Mouse (Mus musculus) thymus, postnatal 10 days (tissue): ENCODE measurements around the gene Gm10803.
"Not testable (repeated sequence)": the region's sequence is repeated elsewhere in the genome, so short reads cannot be mapped to it uniquely, and the experiment has no call there.

ENCODE experiments used
- DNase-seq, 2 experiments: peaks; one replicate each; pipeline ENCODE4 v3.0.0; 2021; ENCODE audit warnings: low spot score in 2 of 2

Gene Gm10803

DNA sequence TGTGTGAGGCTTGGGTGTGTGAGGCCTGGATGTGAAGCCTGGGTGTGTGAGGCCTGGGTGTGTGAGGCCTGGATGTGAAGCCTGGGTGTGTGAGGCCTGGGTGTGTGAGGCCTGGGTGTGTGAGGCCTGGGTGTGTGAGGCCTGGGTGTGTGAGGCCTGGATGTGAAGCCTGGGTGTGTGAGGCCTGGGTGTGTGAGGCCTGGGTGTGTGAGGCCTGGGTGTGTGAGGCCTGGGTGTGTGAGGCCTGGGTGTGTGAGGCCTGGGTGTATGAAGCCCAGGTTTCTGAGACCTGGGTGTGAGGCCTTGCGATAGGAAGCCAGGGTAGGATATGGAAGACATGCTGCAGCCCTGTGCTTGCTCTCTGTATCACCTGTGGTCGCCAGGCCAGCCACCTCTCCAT, at the start of gene Gm10803:
TSS of gene Gm10803 (plus strand) at position 301 of the 400 bp plus-strand sequence.
- not testable (repeated sequence) for DNase-seq

DNA sequence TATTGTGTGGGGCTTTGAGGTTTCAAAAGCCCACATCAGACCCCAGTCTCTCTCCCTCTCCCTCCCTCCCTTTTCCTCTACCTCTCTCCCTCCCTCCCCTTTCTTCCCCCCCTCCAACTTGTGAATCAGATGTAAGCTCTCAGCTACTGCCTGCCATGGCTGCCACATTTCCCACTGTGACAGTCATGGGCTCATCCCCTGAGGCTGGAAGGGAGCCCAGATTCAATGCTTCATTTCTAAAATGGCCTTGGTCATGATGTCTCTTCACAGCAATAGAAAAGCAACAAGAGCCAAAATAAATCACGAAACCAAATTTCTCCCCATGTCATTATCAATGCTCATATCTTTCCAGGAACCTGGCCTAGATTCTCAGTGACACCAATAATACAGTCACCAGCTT, 49.5 kb upstream of the Gm10803 start:
- DNase-seq, result no peak

DNA sequence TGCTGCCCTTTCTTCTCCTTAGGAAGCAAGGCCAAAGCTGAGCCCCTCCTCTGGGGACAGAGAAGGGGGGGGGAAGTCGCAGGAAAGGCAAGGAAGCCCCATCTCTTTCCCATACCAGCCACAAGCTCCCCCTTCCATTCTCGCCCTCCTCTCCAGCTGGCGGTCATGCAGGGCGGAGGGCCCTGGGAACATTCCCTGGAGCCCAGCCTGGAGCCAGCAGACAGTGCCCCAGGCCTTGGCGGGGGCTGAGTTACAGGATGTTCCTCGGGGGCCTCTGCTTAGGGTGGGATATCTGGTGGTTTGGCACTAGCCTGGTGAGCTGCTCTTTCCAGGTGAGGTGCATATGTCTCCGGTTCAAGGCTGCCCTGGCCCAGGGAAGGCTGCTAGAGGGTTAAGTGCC, 48.2 kb upstream of the Gm10803 start:
- no peak for DNase-seq

DNA sequence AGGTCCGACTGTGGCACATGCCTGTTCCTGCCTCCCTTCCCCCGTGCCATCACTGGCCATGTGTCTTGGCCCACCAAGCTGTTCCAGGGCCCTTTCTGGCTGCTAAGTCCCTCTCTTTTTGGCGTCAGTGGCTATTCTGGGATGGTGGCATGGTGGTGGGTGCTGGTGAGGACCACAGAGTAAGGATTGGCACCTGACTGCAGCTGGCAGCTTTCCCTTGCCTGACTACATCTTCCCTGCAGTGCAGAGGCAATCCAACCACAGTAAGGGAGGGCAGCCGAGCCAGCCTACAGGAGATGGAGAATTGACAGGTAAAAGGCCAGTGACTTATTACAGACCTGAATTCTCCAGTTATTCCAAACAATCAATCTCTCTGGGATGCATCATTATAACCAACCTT, 45.1 kb upstream of the Gm10803 start:
- no peak for DNase-seq

DNA sequence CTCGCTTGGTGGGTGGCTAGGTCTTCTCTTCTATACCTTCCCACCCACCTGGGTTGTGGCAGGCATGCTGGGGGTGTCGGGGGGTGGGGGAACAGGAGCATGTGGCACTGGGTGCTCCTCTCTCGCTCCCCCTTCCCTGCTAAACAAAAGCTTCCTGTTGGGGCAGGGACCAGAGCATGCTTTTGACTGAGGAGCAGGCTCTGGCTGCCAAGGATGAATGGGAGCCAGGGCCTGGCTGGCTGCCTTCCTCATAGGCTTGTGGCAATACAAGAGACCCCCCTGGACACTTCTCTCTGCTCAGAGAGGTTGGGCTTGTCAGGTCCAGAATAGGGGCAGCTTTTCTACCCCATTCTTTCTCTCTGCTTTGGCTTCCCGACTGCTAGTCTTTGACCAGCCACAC, 39.3 kb upstream of the Gm10803 start:
- no peak for DNase-seq

DNA sequence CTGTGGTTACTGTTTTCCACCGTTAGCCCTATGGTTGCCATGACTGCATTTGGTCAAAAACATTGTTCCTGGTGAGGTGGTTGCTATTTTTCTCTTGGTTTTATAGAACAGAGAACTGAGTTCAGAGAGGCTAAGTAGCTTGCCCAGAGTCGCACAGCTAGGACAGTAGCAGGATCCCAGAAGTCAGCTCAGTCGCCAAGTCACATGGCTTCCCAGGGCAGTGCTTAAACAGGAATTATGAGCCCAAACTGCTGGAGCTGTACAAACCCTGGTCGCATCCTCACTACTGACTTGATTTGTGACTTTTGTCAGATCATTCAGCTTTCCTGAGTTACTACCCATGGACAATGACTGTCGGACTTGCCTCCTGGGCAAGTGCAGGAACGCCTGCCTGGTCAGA, 38.8 kb upstream of the Gm10803 start:
- no peak for DNase-seq

DNA sequence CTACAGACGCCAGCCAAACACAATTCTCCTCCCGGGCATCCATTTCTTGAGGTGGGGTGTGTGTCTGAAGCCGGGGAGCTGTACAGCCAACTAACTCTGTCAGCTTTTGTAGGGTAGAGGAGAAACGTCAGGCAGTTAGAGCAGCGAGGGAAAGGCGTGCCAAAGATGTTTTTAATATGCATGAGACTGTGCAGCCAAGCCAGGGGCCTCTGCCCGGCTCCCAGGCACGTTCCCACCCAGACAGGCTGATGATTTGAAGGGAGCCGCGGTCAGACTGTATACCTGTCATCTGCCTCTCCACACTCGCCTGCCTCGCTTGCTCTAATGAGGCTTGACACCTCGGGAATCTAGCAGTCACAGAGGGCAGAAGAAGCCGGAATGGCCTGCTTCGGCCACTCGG, 38.4 kb upstream of the Gm10803 start:
- no peak for DNase-seq

DNA sequence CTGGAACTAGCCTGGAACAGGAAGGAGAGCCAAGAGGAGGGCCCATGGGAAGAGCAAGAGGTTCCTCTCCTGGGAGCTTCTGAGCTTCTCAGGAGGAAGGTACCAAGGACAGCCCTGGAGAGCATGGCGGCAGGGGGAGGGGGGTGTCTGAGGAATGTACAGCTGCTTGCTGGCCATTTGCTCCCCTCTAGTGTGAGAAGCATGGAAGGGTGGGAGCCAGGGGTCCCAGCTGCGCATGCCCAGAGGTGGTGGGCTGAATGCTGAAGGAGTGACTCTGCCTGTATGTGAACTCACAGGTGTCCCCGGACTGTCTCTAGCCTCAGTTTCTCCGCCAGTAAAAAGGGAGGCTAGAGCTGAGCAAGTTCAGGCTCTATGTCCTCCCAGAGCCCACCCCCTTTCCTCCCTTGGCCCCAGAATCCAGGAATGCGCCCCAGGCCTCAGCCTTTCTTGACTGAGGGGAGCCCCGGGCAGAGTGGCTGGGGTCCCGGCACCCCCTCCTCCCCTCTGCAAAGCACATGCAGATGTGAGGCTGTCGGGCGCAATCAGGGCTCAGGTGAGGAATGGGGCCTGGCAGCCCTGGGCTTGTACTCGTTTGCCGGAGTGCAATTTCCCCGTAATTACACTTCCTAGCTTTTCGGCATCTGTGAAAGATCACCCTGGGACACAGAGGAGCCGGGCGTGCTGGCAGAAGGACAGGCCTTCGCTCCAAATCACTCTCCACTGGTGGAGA, 35.2 kb upstream of the Gm10803 start:
- DNase-seq, result no peak

DNA sequence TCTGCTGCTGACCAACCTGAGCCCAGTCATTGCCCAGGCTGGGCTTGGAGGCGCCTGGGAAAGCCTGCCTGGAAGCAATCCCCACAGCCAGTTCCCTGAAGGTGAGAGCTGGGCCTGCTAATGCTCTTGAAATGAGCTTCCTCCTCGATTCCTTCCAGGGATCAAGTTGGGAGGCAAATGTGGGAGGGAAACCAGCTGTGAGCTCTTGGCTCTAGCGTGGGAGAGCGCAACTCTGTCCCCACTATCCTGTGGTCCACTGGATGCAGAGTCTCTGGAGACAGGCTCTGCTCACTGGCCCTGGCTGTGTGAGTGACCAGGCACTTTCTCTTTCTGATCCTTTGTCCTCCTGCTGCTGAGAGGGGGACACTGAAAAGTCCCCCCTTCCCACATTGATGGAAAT, 30.8 kb upstream of the Gm10803 start:
- DNase-seq, result no peak

DNA sequence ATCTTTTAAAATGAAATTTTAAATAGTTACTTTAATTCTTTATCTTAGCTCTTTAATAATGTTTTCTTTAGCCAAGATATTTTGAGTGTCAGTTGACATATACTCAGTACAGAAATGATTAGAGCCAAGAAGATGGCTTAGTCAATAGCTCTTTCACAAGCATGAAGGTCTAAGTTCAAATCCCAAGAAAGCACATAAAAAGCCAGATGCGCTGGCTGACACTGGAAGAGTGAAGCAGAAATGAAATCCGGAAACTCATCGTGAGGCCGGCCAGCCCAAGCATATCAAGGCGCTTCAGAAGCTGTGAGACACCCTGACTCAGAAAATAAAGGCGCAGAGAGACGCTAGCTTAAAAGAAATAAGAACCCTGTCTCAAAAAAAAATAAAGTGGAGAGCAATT, 26.5 kb upstream of the Gm10803 start:
- no peak for DNase-seq

DNA sequence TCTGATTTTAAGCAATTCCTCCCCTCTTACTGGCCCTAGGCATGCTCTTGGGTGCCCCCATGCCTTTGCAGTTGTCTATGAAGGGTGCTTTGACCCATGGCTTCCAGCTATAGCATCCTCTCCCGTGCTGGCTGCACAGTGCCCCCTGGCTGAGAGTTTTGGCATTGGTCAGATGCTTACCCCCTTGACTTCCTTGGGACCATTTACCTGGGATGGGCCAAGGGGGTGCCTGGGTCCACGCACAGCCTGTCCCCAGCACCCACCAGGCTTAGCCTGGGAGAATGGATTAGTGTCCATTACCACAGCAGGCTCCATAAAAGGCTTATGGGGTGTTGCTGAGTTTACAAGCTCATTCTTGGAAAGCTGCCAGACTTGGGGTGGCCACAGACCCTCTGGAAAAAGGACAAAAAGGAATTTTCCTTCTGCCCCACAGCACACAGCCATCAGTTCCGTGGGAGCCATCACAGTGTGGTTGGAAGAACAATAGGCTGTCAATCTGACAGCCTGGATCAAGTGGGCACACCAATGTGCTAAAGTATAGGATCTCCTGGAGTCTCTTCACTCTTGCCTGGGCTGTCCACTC, 22.9 kb upstream of the Gm10803 start:
- peak in 1 of 2 experiments; percentile 9 for DNase-seq

DNA sequence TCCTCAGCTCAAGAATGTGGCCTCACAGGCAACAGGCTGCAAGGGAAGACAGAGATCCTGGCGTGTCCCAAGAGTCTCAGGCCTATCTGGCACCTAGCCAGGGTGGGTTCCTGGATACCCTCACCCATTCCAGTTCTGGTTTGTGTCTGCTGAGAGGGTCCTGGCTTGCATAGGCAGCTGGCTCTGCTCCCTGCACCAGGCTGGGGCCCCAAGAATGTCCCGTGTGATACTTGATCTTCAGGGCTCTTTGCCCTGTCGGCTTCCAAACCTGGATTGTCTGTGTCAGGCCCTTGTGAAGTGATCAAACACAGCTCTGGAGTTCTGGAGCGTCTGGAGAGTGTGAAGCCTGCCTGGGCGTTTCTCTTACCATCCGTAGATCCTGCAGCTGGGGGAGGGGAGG, 22.2 kb upstream of the Gm10803 start:
- DNase-seq, result no peak

DNA sequence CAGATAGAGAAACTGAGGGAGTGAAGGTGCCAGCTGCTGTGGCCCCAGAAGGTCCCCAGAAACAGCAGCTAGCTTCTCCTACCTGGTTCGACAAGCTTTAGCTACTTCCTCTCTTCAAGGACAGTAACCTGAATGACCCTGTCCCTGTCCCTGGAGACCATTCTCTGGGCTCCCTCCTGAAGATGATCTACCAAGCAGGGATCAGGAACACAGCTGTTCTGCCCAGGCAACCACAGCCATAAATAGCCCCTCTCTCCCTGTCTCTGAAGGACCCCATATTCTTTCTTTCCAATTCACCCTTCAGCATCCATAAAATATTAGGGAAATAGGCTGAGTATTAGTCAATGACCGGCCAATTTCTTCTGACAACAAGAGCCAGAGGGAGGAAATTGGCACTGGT, 18.6 kb upstream of the Gm10803 start:
- no peak for DNase-seq

DNA sequence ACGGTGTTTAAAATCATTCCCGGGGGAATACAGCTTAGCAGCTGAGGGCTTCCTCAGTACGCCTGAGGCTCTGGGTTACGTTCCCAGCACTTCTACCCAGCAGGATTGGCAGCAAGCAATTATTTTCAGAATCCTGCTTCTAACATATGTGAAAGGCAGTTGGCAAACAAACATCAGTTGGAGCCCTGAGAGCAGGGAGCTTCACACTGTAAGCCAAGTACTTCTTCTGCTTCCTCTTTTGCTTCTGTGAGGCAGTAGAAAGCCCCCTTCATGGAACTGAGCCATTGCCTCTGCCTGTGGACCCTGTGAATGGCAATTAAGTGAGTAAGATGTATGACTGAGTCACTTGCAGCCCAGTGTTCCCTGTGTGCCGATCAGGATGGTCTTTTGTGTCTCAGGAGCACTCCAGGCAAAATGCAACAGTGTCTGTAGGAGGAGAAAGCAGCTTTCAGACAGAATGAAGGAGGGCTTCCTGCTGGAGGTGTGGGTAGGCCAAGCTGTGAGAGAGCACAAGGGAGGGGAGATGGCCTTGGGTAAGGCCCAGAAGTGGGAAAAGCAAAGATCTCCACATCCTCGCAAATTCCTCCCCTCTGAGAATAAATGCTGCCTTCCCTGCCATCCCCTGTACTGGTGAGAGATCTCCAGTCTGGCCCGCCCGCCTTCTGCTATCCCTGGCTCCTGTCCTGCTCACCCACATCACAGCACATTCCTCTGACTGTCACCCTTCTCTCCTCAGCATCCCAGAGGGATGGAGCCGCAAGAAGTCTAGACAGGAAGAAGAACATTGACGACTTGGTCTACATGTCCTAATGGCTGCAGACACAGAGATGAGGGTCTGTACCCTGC, 7.5 kb upstream of the Gm10803 start:
- no peak for DNase-seq

DNA sequence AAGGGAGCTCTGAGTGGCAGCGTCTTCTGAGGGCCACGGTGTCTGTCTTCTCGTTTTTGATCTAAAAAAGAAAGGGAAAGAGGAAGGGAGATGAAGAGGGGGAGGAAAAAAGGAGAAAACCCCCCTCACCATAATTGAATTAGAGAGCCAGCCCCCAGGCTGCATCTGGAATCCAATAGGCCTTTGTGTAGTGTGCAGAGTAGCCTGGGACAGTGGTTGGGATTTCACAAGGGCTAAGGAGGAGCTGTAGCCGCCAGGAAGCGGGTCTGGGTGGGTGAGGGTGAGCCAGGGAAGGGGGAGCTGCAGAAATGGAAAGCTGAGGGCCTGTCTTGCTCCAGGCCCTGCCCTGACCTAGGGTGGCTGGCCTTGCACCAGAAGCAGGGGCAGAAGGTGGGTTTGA, 6.5 kb upstream of the Gm10803 start:
- DNase-seq, result no peak

DNA sequence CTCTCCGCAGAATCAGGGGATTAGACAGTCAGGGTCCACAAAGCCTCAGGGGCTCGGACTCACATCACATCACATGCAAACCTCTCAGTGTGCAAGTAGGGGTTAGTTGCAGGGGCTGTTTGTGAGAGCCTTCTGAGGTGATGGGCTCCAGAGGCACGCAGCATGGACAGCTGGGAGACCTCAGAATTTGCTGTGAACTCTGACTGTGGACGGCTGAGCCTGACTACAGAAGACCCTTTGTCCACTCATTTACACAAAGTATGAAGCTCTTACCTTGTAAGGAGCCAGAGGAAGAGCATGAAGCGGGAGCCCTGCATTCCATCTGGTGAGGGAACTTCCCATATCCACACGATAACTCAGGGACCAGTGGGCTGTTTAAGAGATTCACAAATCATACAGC, 5.3 kb downstream of the Gm10803 start:
- DNase-seq, result no peak

DNA sequence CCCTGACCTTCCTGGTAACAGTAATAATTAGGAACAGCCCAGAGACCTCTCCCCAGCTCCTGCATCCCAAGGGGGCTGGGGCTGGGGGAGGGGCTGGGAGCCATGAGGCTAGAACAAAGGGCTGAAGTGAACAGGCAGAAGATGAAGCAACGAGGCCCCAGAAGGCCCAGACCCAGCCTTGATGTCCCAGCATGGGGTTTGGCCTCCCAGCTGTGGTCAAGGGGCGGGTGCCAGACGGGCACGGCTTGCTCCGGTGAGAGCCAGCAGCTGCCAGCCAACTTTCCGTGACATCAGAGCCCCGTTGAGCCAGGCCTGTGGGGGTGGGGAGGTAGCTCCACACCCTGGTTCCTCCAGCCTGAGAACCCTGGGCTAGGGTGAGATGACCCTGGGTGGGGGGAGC, 7.3 kb downstream of the Gm10803 start:
- no peak for DNase-seq

DNA sequence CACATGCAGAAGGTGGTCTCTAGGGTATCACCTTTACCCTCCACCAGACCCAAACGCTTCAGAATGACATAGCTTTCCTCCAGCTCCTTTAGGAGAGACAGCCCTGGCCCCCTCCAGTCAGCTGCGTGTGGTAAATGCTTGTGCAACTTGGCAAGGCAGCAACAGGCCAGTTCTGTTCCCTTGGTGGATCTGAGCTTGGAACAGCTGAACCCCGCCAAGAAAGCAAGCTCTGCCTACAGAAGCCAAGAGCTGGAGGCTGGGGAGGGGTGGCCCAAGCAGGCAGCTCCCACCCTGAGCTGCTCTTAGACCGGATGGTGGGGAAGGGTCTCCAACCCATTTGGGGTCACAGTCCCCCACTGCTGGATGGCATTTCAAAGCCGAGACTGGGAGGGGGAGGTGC, 12.2 kb downstream of the Gm10803 start:
- no peak for DNase-seq

DNA sequence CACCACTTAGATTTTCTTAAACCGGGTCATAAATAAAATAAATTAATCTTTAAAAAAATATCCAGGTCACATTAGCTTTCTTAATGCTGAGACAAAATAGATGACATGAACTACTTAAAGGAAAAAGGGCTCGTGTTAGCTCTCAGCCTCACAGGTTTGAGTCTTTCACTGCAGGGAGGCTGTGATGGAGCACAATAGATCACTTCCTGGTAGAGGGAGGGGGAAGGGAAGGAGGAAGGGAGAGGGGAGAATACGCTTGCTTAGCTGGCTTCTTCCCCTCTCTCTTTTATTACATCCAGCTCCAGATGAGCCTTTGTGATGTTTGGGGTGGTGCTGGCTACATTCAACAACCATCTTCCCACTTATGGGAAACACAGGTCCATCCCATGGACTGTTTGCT, 20.9 kb downstream of the Gm10803 start:
- DNase-seq, result no peak

DNA sequence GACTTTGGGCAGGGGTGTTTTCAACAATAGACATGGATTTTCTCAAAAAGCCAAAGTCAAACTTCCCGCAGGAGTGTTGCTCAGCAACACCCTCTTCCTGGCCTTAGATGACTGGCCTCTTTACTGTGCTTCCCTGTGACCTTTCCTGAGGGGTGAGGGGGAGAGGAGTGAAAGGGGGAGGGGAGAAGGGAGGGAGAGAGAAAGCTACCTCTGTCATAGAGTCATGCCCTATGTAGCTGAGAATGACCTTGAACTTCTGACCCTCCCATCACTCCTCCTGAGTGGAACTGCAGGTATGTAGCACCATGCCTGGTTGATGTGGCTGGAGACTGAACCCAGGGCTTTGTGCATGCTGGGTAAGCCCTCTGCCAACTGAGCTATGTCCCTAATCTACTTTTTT, 25.5 kb downstream of the Gm10803 start:
- no peak for DNase-seq

DNA sequence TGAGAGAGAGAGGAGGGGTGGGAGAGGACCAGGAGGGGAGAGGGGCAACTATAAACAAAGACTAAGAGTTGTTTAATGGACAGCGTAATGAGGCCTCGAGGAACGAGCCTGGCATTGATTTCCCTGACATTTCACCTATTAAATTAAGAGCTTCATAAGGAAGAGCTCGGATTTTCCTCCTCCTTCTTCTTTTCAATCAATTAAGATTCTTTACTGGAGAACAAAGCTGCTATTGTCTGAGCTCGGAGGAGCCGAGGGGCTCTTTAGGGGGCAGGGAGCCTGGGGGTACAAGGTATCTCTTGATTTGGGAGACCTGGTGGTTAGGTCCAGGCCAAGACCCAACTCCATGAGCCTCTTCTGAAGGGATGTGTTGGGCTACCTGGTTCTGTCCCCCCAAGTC, 27.1 kb downstream of the Gm10803 start:
- no peak for DNase-seq

DNA sequence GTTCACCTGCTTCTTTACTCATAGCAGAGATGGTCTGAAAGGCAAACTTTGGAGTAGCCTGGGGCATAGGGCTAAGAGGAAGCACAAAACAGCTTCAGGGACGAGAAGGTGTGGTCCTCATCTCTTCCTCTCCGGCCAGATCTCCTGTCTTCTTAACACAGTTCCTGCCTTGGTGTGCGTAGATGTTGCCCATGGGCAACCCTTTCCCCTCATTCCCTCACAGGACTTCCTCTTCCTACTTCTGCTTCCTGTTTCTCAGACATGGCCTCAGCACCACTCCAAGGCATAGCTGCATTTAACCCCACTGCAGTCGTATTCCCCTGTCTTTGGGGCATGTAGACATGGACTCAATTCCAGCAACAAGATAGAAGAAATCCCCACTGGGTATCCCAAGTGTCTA, 29.5 kb downstream of the Gm10803 start:
- no peak for DNase-seq

DNA sequence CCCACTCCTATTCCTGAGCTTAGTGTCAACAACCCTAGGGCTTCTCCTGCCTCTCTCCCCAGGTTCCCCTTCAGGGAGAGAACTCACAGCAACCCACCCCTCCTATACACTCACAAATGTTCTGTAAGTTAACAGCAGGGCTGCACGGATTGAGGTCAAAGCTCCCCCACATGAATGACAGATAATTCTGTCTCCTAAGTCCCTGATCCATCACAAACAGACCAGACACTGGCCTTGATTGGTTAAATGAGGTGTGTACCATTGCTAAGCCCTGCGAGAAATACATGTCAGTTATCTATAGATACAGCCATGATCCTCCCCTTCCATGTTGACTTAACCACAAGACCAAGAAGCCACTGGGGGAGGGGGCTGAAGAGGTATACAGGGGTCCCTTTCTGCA, 31.3 kb downstream of the Gm10803 start:
- no peak for DNase-seq
